Mouse (Mus musculus): Measurements from ENCODE around the gene Atg16l1.
A peak's percentile ranks its signal among the peaks of the same experiment; 100 is the strongest.

The Atg16l1 gene

GRCm38 (mm10) chr1:87723351-87723750 lies 32.3 kb upstream of the Atg16l1 start:
- Histone ChIP-seq H3K9me3 (ENCODE audit: low read length) (no peaks in the 10 kb centered on the region), H3K27me3 (ENCODE audit: insufficient read depth, low read length) (no peaks in the 10 kb centered on the region), H3K4me1 (replicated peaks; ENCODE audit: low read depth, low read length) (peaks cover 46% of the 10 kb centered on the region), H3K4me3 (replicated peaks; ENCODE audit: low read length) (no peak overlapping the region), H3K36me3 (ENCODE audit: insufficient read depth, low read length) (peaks cover 40% of the 10 kb centered on the region)
- TF ChIP-seq POU5F1 (IDR thresholded peaks at IDR 0.05; ENCODE audit: borderline replicate concordance, low read length) (no peak), CTCF (conservative IDR thresholded peaks at IDR 0.05; ENCODE audit: low read length) (no peak), NANOG (IDR thresholded peaks at IDR 0.05; ENCODE audit: borderline replicate concordance, low read length) (no peak)

- TF ChIP-seq NANOG (IDR thresholded peaks at IDR 0.05; ENCODE audit: borderline replicate concordance, low read length) (peak; percentile 37; the same call in 1 of the 2 replicates), POU5F1 (IDR thresholded peaks at IDR 0.05; ENCODE audit: borderline replicate concordance, low read length) (no peak), CTCF (conservative IDR thresholded peaks at IDR 0.05; ENCODE audit: low read length) (no peak)
- Histone ChIP-seq H3K36me3 (ENCODE audit: insufficient read depth, low read length) (no peaks in the 10 kb centered on the region), H3K27me3 (ENCODE audit: insufficient read depth, low read length) (no peaks in the 10 kb centered on the region), H3K4me1 (replicated peaks; ENCODE audit: low read depth, low read length) (peaks cover 28% of the 10 kb centered on the region), H3K9me3 (ENCODE audit: low read length) (no peaks in the 10 kb centered on the region), H3K4me3 (replicated peaks; ENCODE audit: low read length) (0 out of 2 replicates have a peak overlapping the region, but pooled peaks have one; percentile 4)
Measured at GRCm38 (mm10) chr1:87729070-87729469, 26.6 kb upstream of the Atg16l1 start.

- Histone ChIP-seq H3K36me3 (ENCODE audit: insufficient read depth, low read length) (no peaks in the 10 kb centered on the region), H3K9me3 (ENCODE audit: low read length) (no peaks in the 10 kb centered on the region), H3K4me3 (replicated peaks; ENCODE audit: low read length) (no peak overlapping the region), H3K4me1 (replicated peaks; ENCODE audit: low read depth, low read length) (peaks cover 28% of the 10 kb centered on the region), H3K27me3 (ENCODE audit: insufficient read depth, low read length) (no peaks in the 10 kb centered on the region; the same call in 1 of the 2 replicates)
- TF ChIP-seq NANOG (IDR thresholded peaks at IDR 0.05; ENCODE audit: borderline replicate concordance, low read length) = no peak
- no peak for TF ChIP-seq POU5F1 (IDR thresholded peaks at IDR 0.05; ENCODE audit: borderline replicate concordance, low read length)
- TF ChIP-seq CTCF (conservative IDR thresholded peaks at IDR 0.05; ENCODE audit: low read length) = no peak
Measured at GRCm38 (mm10) chr1:87729850-87730249, 25.8 kb upstream of the Atg16l1 start.

GRCm38 (mm10) chr1:87730271-87730670 lies 25.4 kb upstream of the Atg16l1 start:
- H3K4me3 ChIP-seq (replicated peaks; ENCODE audit: low read length) = 0 out of 2 replicates have a peak overlapping the region, but pooled peaks have one; percentile 23
- no peaks in the 10 kb centered on the region; the same call in 1 of the 2 replicates for H3K27me3 ChIP-seq (ENCODE audit: insufficient read depth, low read length)
- no peak for TF ChIP-seq CTCF (conservative IDR thresholded peaks at IDR 0.05; ENCODE audit: low read length)
- TF ChIP-seq POU5F1 (IDR thresholded peaks at IDR 0.05; ENCODE audit: borderline replicate concordance, low read length) = no peak
- no peak for TF ChIP-seq NANOG (IDR thresholded peaks at IDR 0.05; ENCODE audit: borderline replicate concordance, low read length)
- H3K36me3 ChIP-seq (ENCODE audit: insufficient read depth, low read length) = no peaks in the 10 kb centered on the region
- no peaks in the 10 kb centered on the region for H3K9me3 ChIP-seq (ENCODE audit: low read length)
- peaks cover 28% of the 10 kb centered on the region for H3K4me1 ChIP-seq (replicated peaks; ENCODE audit: low read depth, low read length)

- TF ChIP-seq POU5F1 (IDR thresholded peaks at IDR 0.05; ENCODE audit: borderline replicate concordance, low read length) (no peak), NANOG (IDR thresholded peaks at IDR 0.05; ENCODE audit: borderline replicate concordance, low read length) (no peak), CTCF (conservative IDR thresholded peaks at IDR 0.05; ENCODE audit: low read length) (no peak)
- H3K4me3 ChIP-seq (replicated peaks; ENCODE audit: low read length) = no peak overlapping the region
- H3K4me1 ChIP-seq (replicated peaks; ENCODE audit: low read depth, low read length) = peaks cover 25% of the 10 kb centered on the region
- no peaks in the 10 kb centered on the region for H3K36me3 ChIP-seq (ENCODE audit: insufficient read depth, low read length)
- H3K9me3 ChIP-seq (ENCODE audit: low read length) = no peaks in the 10 kb centered on the region
- peaks cover 5% of the 10 kb centered on the region; the same call in 1 of the 2 replicates for H3K27me3 ChIP-seq (ENCODE audit: insufficient read depth, low read length)
Measured at GRCm38 (mm10) chr1:87733212-87733611, 22.5 kb upstream of the Atg16l1 start.

- Histone ChIP-seq H3K9me3 (ENCODE audit: low read length) (no peaks in the 10 kb centered on the region), H3K36me3 (ENCODE audit: insufficient read depth, low read length) (no peaks in the 10 kb centered on the region), H3K27me3 (ENCODE audit: insufficient read depth, low read length) (peaks cover 5% of the 10 kb centered on the region; the same call in 1 of the 2 replicates), H3K4me3 (replicated peaks; ENCODE audit: low read length) (no peak overlapping the region), H3K4me1 (replicated peaks; ENCODE audit: low read depth, low read length) (peaks cover 16% of the 10 kb centered on the region)
- no peak for TF ChIP-seq NANOG (IDR thresholded peaks at IDR 0.05; ENCODE audit: borderline replicate concordance, low read length)
- TF ChIP-seq POU5F1 (IDR thresholded peaks at IDR 0.05; ENCODE audit: borderline replicate concordance, low read length) = no peak
- no peak for TF ChIP-seq CTCF (conservative IDR thresholded peaks at IDR 0.05; ENCODE audit: low read length)
Measured at GRCm38 (mm10) chr1:87734153-87734552, 21.5 kb upstream of the Atg16l1 start.

GRCm38 (mm10) chr1:87740584-87741290 lies 14.9 kb upstream of the Atg16l1 start:
- Histone ChIP-seq H3K36me3 (ENCODE audit: insufficient read depth, low read length) (no peaks in the 10 kb centered on the region), H3K4me1 (replicated peaks; ENCODE audit: low read depth, low read length) (no peaks in the 10 kb centered on the region), H3K9me3 (ENCODE audit: low read length) (no peaks in the 10 kb centered on the region), H3K4me3 (replicated peaks; ENCODE audit: low read length) (no peak overlapping the region), H3K27me3 (ENCODE audit: insufficient read depth, low read length) (peaks cover 16% of the 10 kb centered on the region)
- TF ChIP-seq POU5F1 (IDR thresholded peaks at IDR 0.05; ENCODE audit: borderline replicate concordance, low read length) (no peak), NANOG (IDR thresholded peaks at IDR 0.05; ENCODE audit: borderline replicate concordance, low read length) (no peak), CTCF (conservative IDR thresholded peaks at IDR 0.05; ENCODE audit: low read length) (no peak)

GRCm38 (mm10) chr1:87749360-87749973 lies 6.2 kb upstream of the Atg16l1 start:
- Histone ChIP-seq H3K9me3 (ENCODE audit: low read length) (no peaks in the 10 kb centered on the region), H3K36me3 (ENCODE audit: insufficient read depth, low read length) (no peaks in the 10 kb centered on the region), H3K4me3 (replicated peaks; ENCODE audit: low read length) (no peak overlapping the region), H3K4me1 (replicated peaks; ENCODE audit: low read depth, low read length) (no peaks in the 10 kb centered on the region), H3K27me3 (ENCODE audit: insufficient read depth, low read length) (peaks cover 24% of the 10 kb centered on the region)
- TF ChIP-seq NANOG (IDR thresholded peaks at IDR 0.05; ENCODE audit: borderline replicate concordance, low read length) (no peak), POU5F1 (IDR thresholded peaks at IDR 0.05; ENCODE audit: borderline replicate concordance, low read length) (no peak), CTCF (conservative IDR thresholded peaks at IDR 0.05; ENCODE audit: low read length) (no peak)

Measured in E14TG2a.4 (cell line).